Mouse (Mus musculus): ENCODE results near the gene Gpr152. TPM values are rescaled to one million over a fixed set of nuclear protein-coding genes. Genes with fewer than 3 reads are reported as not detected.

Gpr152 gene
- polyA plus RNA-seq, 1 experiment from 2014 or later: not detected

GRCm38 (mm10) chr19:4099837-4100717, 39.5 kb upstream of the Gpr152 start, which contains the start of gene Pitpnm1:
Pitpnm1 (plus strand) TSS chr19:4099998.
- DNase-seq (peak; percentile 86), ATAC-seq (no peak)
- peaks cover 19% of the 10 kb centered on the region for H3K27me3 ChIP-seq (ENCODE audit: insufficient read depth, low read length)
- peak within 1 kb of the TSS; percentile 50 for H3K9ac ChIP-seq (replicated peaks)
- peak within 1 kb of the TSS; percentile 95 for H3K27ac ChIP-seq (ENCODE audit: low read depth)
- H3K9me3 ChIP-seq (ENCODE audit: low read length): no peaks in the 10 kb centered on the region
- TF ChIP-seq CTCF (IDR thresholded peaks at IDR 0.05; ENCODE audit: low read depth): no peak
- no peak for TF ChIP-seq EP300 (IDR thresholded peaks at IDR 0.05; ENCODE audit: low read depth)
- 1% methylated on average over 49 of the region's 53 CpGs for WGBS (ENCODE audit: insufficient replicate concordance)
- H3K36me3 ChIP-seq (replicated peaks; ENCODE audit: insufficient read depth, low read length): peaks cover 7% of the 10 kb centered on the region
- H3K4me3 ChIP-seq (ENCODE audit: low read depth, low read length): peak within 1 kb of the TSS; percentile 51
- H3K4me1 ChIP-seq (ENCODE audit: insufficient read depth): peaks cover 39% of the 10 kb centered on the region
- peak within 1 kb of the TSS; percentile 95 for H3K4me2 ChIP-seq (ENCODE audit: low read depth, low read length)

- peak overlapping the region; percentile 95 for H3K4me2 ChIP-seq (ENCODE audit: low read depth, low read length)
- no peak overlapping the region for H3K27ac ChIP-seq (ENCODE audit: low read depth)
- H3K4me1 ChIP-seq (ENCODE audit: insufficient read depth): peaks cover 39% of the 10 kb centered on the region
- peak overlapping the region; percentile 51 for H3K4me3 ChIP-seq (ENCODE audit: low read depth, low read length)
- H3K36me3 ChIP-seq (replicated peaks; ENCODE audit: insufficient read depth, low read length): peaks cover 7% of the 10 kb centered on the region
- DNase-seq: peak; percentile 48
- TF ChIP-seq CTCF (IDR thresholded peaks at IDR 0.05; ENCODE audit: low read depth) (no peak), EP300 (IDR thresholded peaks at IDR 0.05; ENCODE audit: low read depth) (no peak)
- H3K9me3 ChIP-seq (ENCODE audit: low read length): no peaks in the 10 kb centered on the region
- 2% methylated on average over 50 of the region's 52 CpGs for WGBS (ENCODE audit: insufficient replicate concordance)
- ATAC-seq: no peak
- H3K27me3 ChIP-seq (ENCODE audit: insufficient read depth, low read length): peaks cover 19% of the 10 kb centered on the region
- H3K9ac ChIP-seq (replicated peaks): peak overlapping the region; percentile 50
Observed at GRCm38 (mm10) chr19:4100718-4101261, 38.8 kb upstream of the Gpr152 start.

- WGBS (ENCODE audit: insufficient replicate concordance): 81% methylated on average over 6 of the region's 6 CpGs
- ATAC-seq: no peak
- Histone ChIP-seq H3K27ac (ENCODE audit: low read depth) (no peak overlapping the region), H3K4me1 (ENCODE audit: insufficient read depth) (peaks cover 35% of the 10 kb centered on the region), H3K36me3 (replicated peaks; ENCODE audit: insufficient read depth, low read length) (peaks cover 7% of the 10 kb centered on the region), H3K9me3 (ENCODE audit: low read length) (no peaks in the 10 kb centered on the region), H3K9ac (replicated peaks) (no peak overlapping the region), H3K4me2 (ENCODE audit: low read depth, low read length) (peak overlapping the region; percentile 95), H3K27me3 (ENCODE audit: insufficient read depth, low read length) (peaks cover 19% of the 10 kb centered on the region), H3K4me3 (ENCODE audit: low read depth, low read length) (no peak overlapping the region)
- DNase-seq: no peak
- TF ChIP-seq EP300 (IDR thresholded peaks at IDR 0.05; ENCODE audit: low read depth): no peak
- no peak for TF ChIP-seq CTCF (IDR thresholded peaks at IDR 0.05; ENCODE audit: low read depth)
Observed at GRCm38 (mm10) chr19:4101466-4101865, 38.1 kb upstream of the Gpr152 start.

GRCm38 (mm10) chr19:4102049-4102448, 37.5 kb upstream of the Gpr152 start:
- no peak for ATAC-seq
- WGBS (ENCODE audit: insufficient replicate concordance): 72% methylated on average over 2 of the region's 2 CpGs
- H3K27ac ChIP-seq (ENCODE audit: low read depth): no peak overlapping the region
- no peaks in the 10 kb centered on the region for H3K9me3 ChIP-seq (ENCODE audit: low read length)
- H3K9ac ChIP-seq (replicated peaks): no peak overlapping the region
- H3K4me3 ChIP-seq (ENCODE audit: low read depth, low read length): no peak overlapping the region
- no peak overlapping the region for H3K4me2 ChIP-seq (ENCODE audit: low read depth, low read length)
- peaks cover 7% of the 10 kb centered on the region for H3K36me3 ChIP-seq (replicated peaks; ENCODE audit: insufficient read depth, low read length)
- peaks cover 34% of the 10 kb centered on the region for H3K4me1 ChIP-seq (ENCODE audit: insufficient read depth)
- DNase-seq: no peak
- H3K27me3 ChIP-seq (ENCODE audit: insufficient read depth, low read length): peaks cover 19% of the 10 kb centered on the region
- TF ChIP-seq EP300 (IDR thresholded peaks at IDR 0.05; ENCODE audit: low read depth) (no peak), CTCF (IDR thresholded peaks at IDR 0.05; ENCODE audit: low read depth) (no peak)

GRCm38 (mm10) chr19:4102626-4103025, 37.0 kb upstream of the Gpr152 start:
- peaks cover 7% of the 10 kb centered on the region for H3K36me3 ChIP-seq (replicated peaks; ENCODE audit: insufficient read depth, low read length)
- H3K9ac ChIP-seq (replicated peaks): no peak overlapping the region
- H3K4me3 ChIP-seq (ENCODE audit: low read depth, low read length): no peak overlapping the region
- peaks cover 33% of the 10 kb centered on the region for H3K4me1 ChIP-seq (ENCODE audit: insufficient read depth)
- DNase-seq: no peak
- peaks cover 19% of the 10 kb centered on the region for H3K27me3 ChIP-seq (ENCODE audit: insufficient read depth, low read length)
- TF ChIP-seq CTCF (IDR thresholded peaks at IDR 0.05; ENCODE audit: low read depth) (no peak), EP300 (IDR thresholded peaks at IDR 0.05; ENCODE audit: low read depth) (no peak)
- H3K4me2 ChIP-seq (ENCODE audit: low read depth, low read length): no peak overlapping the region
- no peaks in the 10 kb centered on the region for H3K9me3 ChIP-seq (ENCODE audit: low read length)
- no peak overlapping the region for H3K27ac ChIP-seq (ENCODE audit: low read depth)
- WGBS (ENCODE audit: insufficient replicate concordance): 86% methylated on average over 12 of the region's 12 CpGs
- ATAC-seq: no peak

- 92% methylated on average over 18 of the region's 18 CpGs for WGBS (ENCODE audit: insufficient replicate concordance)
Observed at GRCm38 (mm10) chr19:4103294-4103693, 36.3 kb upstream of the Gpr152 start.

More at GRCm38 (mm10) chr19:4103294-4103693, 36.3 kb upstream of the Gpr152 start:
- peaks cover 7% of the 10 kb centered on the region for H3K36me3 ChIP-seq (replicated peaks; ENCODE audit: insufficient read depth, low read length)
- H3K27me3 ChIP-seq (ENCODE audit: insufficient read depth, low read length): peaks cover 19% of the 10 kb centered on the region
- TF ChIP-seq CTCF (IDR thresholded peaks at IDR 0.05; ENCODE audit: low read depth) (no peak), EP300 (IDR thresholded peaks at IDR 0.05; ENCODE audit: low read depth) (no peak)
- no peak overlapping the region for H3K9ac ChIP-seq (replicated peaks)
- ATAC-seq: no peak
- H3K4me3 ChIP-seq (ENCODE audit: low read depth, low read length): no peak overlapping the region
- no peak for DNase-seq
- no peak overlapping the region for H3K4me2 ChIP-seq (ENCODE audit: low read depth, low read length)
- H3K9me3 ChIP-seq (ENCODE audit: low read length): no peaks in the 10 kb centered on the region
- H3K27ac ChIP-seq (ENCODE audit: low read depth): no peak overlapping the region
- H3K4me1 ChIP-seq (ENCODE audit: insufficient read depth): peaks cover 28% of the 10 kb centered on the region

All from liver, postnatal 0 days (tissue).